Mouse (Mus musculus): ENCODE data around the gene Fbxo31. TPM values are rescaled to one million over a fixed set of nuclear protein-coding genes. Genes with fewer than 3 reads are reported as not detected.

Fbxo31 gene
- total and polyA plus RNA-seq, 3 experiments, result 16.0 to 35.3 TPM; not detected in 1

- Histone ChIP-seq H3K36me3 (ENCODE audit: control insufficient read depth in 1 of 2, insufficient read depth in 2 of 2, low read length in 2 of 2) (no peaks in the 10 kb centered on the region; a peak in 1 of 4 replicates), H3K4me1 (ENCODE audit: control insufficient read depth in 1 of 2, insufficient read depth in 2 of 2, low read length in 2 of 2) (no peaks in the 10 kb centered on the region), H3K27ac (ENCODE audit: control insufficient read depth, low read depth, low read length) (no peak overlapping the region), H3K27me3 (ENCODE audit: control insufficient read depth in 1 of 2, insufficient read depth in 2 of 2, low read length in 2 of 2) (no peaks in the 10 kb centered on the region), H3K79me2 (ENCODE audit: control insufficient read depth, insufficient read depth, low read length, poor library complexity) (no peaks in the 10 kb centered on the region), H3K9me3 (replicated peaks; ENCODE audit: insufficient read depth, low read length) (no peaks in the 10 kb centered on the region), H3K9ac (ENCODE audit: control insufficient read depth, low read depth, low read length, poor library complexity, severe bottlenecking) (no peak overlapping the region), H3K4me3 (ENCODE audit: control insufficient read depth in 1 of 2, insufficient read depth in 1 of 2, low read depth in 2 of 2, low read length in 2 of 2) (no peak overlapping the region)
- TF ChIP-seq ZC3H11A (IDR thresholded peaks at IDR 0.05; ENCODE audit: low read depth, low read length) (no peak), JUND (IDR thresholded peaks at IDR 0.05; ENCODE audit: low read depth, low read length) (no peak), ZNF384 (IDR thresholded peaks at IDR 0.05; ENCODE audit: low read depth, low read length) (no peak), CHD1 (IDR thresholded peaks at IDR 0.05; ENCODE audit: low read depth, low read length) (no peak), TCF12 (IDR thresholded peaks at IDR 0.05; ENCODE audit: low read depth, low read length) (no peak)
- DNase-seq (ENCODE audit: low read depth, low spot score), result no peak
Observed at GRCm38 (mm10) chr8:121553831-121554475, 24.7 kb downstream of the Fbxo31 start.

GRCm38 (mm10) chr8:121552506-121552905 lies 26.1 kb downstream of the Fbxo31 start:
- H3K27me3 ChIP-seq (ENCODE audit: control insufficient read depth in 1 of 2, insufficient read depth in 2 of 2, low read length in 2 of 2), result no peaks in the 10 kb centered on the region
- no peak for TF ChIP-seq ZC3H11A (IDR thresholded peaks at IDR 0.05; ENCODE audit: low read depth, low read length)
- no peak for TF ChIP-seq CHD1 (IDR thresholded peaks at IDR 0.05; ENCODE audit: low read depth, low read length)
- TF ChIP-seq CTCF (IDR thresholded peaks at IDR 0.05 in 2 of 3, conservative IDR thresholded peaks at IDR 0.05 in 1 of 3; ENCODE audit: control insufficient read depth in 1 of 3, insufficient read depth in 1 of 3, low read depth in 2 of 3, low read length in 3 of 3, poor library complexity in 1 of 3, severe bottlenecking in 1 of 3), result no peak
- TF ChIP-seq RCOR1 (IDR thresholded peaks at IDR 0.05; ENCODE audit: low read depth, low read length), result no peak
- no peak for TF ChIP-seq NELFE (IDR thresholded peaks at IDR 0.05; ENCODE audit: low read depth, low read length)
- TF ChIP-seq NRF1 (IDR thresholded peaks at IDR 0.05; ENCODE audit: insufficient read depth, low read depth, low read length, poor library complexity, severe bottlenecking), result no peak
- TF ChIP-seq POLR2A (IDR thresholded peaks at IDR 0.05; ENCODE audit: control insufficient read depth in 1 of 2, insufficient read depth in 1 of 2, low read depth in 1 of 2, low read length in 2 of 2, poor library complexity in 1 of 2), result no peak
- TF ChIP-seq RAD21 (IDR thresholded peaks at IDR 0.05; ENCODE audit: low read depth, low read length), result no peak
- no peak for TF ChIP-seq MAX (IDR thresholded peaks at IDR 0.05; ENCODE audit: low read length)
- no peak for TF ChIP-seq KAT2A (conservative IDR thresholded peaks at IDR 0.05; ENCODE audit: low read depth, low read length)
- no peaks in the 10 kb centered on the region for H3K79me2 ChIP-seq (ENCODE audit: control insufficient read depth, insufficient read depth, low read length, poor library complexity)
- no peak overlapping the region for H3K27ac ChIP-seq (ENCODE audit: control insufficient read depth, low read depth, low read length)
- H3K4me3 ChIP-seq (ENCODE audit: control insufficient read depth in 1 of 2, insufficient read depth in 1 of 2, low read depth in 2 of 2, low read length in 2 of 2), result no peak overlapping the region
- no peaks in the 10 kb centered on the region for H3K9me3 ChIP-seq (replicated peaks; ENCODE audit: insufficient read depth, low read length)
- no peak overlapping the region for H3K9ac ChIP-seq (ENCODE audit: control insufficient read depth, low read depth, low read length, poor library complexity, severe bottlenecking)
- no peaks in the 10 kb centered on the region; a peak in 1 of 4 replicates for H3K36me3 ChIP-seq (ENCODE audit: control insufficient read depth in 1 of 2, insufficient read depth in 2 of 2, low read length in 2 of 2)
- no peak for DNase-seq (ENCODE audit: low read depth, low spot score)
- no peaks in the 10 kb centered on the region for H3K4me1 ChIP-seq (ENCODE audit: control insufficient read depth in 1 of 2, insufficient read depth in 2 of 2, low read length in 2 of 2)

All from MEL (cell line).